Mouse (Mus musculus): Measurements from ENCODE around the gene Asprv1.

DNA sequence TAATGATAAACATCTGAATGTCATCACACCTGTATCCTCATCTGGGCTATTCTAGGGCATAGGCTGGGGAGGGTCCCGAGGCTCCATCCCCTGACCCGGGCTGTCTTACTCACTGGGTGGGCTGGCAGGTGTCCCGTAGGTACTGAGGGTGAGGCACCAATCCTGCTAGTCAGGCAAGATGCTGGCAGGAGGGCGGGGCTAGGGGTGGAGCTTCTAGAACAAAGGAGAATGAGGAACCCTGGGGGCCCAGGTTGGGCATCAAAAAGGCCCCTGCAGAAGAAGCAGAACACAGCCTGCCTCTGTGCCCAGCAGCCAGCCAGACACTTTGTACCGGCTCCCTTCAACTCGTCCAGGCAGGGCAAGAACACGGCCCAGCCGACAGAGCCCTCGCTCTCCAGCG lies at the start of gene Asprv1:
- no peak for TF ChIP-seq POLR2A (IDR thresholded peaks at IDR 0.05; ENCODE audit: insufficient read depth, low read depth, low read length)
- TF ChIP-seq CTCF (IDR thresholded peaks at IDR 0.05; ENCODE audit: insufficient read depth, low read depth, low read length): no peak
